Mouse (Mus musculus) adrenal gland, postnatal 14 days (tissue): ENCODE data around the gene Phrf1. TPM values are rescaled to one million over a fixed set of nuclear protein-coding genes. Genes with fewer than 3 reads are reported as not detected.

Source experiments
- DNase-seq: peaks from one replicate; pipeline ENCODE4 v3.0.0; 2021; ENCODE audit warnings: mixed read lengths
- microRNA-seq, 2 experiments: library from miRNA; unstranded; fragments of <30 nt; microRNA quantifications; one replicate each; pipeline ENCODE4 v1.2.0; 2021
- total RNA-seq: library from RNA; stranded (reverse); gene quantifications from 2 replicates; pipeline ENCODE4 v1.2.3, GENCODE M21; 2021

Gene Phrf1
- total RNA-seq, 1 experiment from 2014 or later: 80.2 TPM

GRCm38 (mm10) chr7:141293852-141294471 is 65.4 kb downstream of the Phrf1 start:
- peak; percentile 70 for DNase-seq

DNA sequence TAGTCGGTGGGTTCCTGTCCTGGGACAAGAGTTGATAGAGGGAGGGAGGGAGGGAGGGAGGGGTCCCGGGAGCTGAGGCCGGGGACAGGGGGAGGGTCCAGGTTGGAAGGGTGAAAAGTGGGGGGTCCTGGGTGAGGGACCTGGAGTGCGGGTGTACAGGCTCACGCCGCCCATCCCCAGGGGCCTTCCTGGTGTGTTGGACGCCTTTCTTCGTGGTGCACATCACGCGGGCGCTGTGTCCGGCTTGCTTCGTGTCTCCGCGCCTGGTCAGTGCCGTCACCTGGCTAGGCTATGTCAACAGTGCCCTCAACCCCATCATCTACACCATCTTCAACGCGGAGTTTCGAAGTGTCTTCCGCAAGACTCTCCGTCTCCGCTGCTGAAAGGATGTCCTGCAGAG is 65.9 kb downstream of the Phrf1 start:
- DNase-seq: no peak

- DNase-seq: no peak
Measured at GRCm38 (mm10) chr7:141297926-141298650, 69.5 kb downstream of the Phrf1 start.

- no peak for DNase-seq
Measured at GRCm38 (mm10) chr7:141299175-141299574, 70.6 kb downstream of the Phrf1 start.

DNA sequence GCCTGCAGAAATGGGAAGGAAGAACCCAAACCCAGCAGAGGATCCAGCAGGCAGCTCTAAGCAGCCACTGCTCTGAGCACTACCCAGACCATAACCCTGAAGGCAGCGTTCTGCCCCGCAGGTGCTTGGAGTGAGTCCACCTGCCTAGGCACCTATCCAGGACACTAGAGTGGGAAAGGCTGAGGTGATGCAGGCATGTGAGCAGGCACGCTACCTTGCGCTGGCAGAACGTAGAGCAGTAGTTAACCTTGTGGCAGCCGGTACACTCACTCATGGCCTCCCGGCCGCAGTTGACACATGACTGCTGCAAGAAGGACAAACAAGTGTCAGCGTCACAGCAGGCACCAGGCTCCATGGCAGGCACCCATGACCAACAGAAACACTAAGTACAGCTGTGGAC is 72.8 kb downstream of the Phrf1 start:
- peak; percentile 61 for DNase-seq

DNA sequence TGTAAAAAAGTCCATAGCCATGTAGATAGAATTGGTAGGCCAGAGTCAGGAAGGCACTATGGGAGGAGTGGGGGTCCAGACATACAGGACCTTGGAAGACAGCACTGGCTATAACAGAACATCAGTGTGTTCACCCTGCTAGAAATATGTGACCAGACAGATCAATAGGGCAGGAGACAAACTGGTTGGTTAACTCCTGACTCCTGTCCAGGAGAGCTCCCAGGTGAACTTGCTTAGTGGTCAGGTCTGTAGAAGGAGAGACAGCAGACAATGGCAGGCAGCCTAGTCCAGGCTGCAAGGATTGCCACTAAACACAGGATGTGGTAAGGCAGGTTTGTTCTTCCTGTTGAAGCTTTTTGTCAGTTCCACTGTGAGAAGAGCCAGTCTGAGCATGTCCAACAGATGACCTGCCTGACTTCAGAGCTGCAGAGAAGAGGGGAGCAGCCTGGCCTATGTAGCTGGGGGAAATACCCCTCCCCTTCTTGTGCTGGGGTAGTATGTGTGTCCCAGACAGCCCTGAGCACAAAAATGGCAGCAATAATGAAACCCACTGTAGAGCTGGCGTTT is 74.2 kb downstream of the Phrf1 start:
- DNase-seq: no peak

DNA sequence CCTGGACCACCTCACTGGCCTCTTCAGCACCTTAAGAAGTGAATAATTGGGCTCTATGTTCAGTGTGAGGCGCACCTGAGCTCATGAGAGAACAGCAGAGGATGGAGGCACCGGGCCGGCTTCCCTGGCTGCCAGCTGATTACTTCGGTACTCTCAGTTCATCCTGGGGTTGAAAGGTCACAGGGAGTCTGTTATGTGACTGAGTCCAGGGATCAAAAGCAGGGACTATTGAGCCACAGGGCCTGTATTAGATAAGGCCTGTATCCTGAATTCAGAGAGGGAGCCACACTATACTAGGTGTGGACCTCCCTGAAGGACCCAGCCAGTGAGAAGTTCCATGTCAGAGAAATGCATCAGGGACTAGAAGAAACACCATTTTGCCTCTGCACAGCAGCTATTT is 76.0 kb downstream of the Phrf1 start:
- no peak for DNase-seq

Small RNAs within 50 kb of the gene (microRNA-seq; reads per million reads assigned to microRNA genes)
- gene Mir210: 263 to 346 reads per million in 2 experiments

Other genes with a start within 250 kb of the Phrf1 start
- gene Ifitm3, start 218.0 kb upstream of the Phrf1 start, total RNA-seq: 124 and 169 TPM in 2 replicates
- 0.89 and 1.4 TPM in 2 replicates for gene Ifitm6, start 210.9 kb upstream of the Phrf1 start, total RNA-seq
- not detected in 2 replicates for gene Gm17387, start 199.7 kb upstream of the Phrf1 start, total RNA-seq
- gene B4galnt4, start 167.7 kb upstream of the Phrf1 start, total RNA-seq: 1.4 and 2.7 TPM in 2 replicates
- 0.96 and 3.5 TPM in 2 replicates for gene Pkp3, start 150.6 kb upstream of the Phrf1 start, total RNA-seq
- gene Sigirr, start 128.2 kb upstream of the Phrf1 start, total RNA-seq: 7.5 and 10.0 TPM in 2 replicates
- gene Ano9, start 111.0 kb upstream of the Phrf1 start, total RNA-seq: 0.22 and 0.38 TPM in 2 replicates
- gene Ptdss2, start 106.4 kb upstream of the Phrf1 start, total RNA-seq: 46.2 and 49.6 TPM in 2 replicates
- 186 and 200 TPM in 2 replicates for gene Rnh1, start 55.9 kb upstream of the Phrf1 start, total RNA-seq
- gene Hras, start 34.8 kb upstream of the Phrf1 start, total RNA-seq: 81.7 and 83.6 TPM in 2 replicates
- gene Lrrc56, start 34.6 kb upstream of the Phrf1 start, total RNA-seq: 7.6 and 9.6 TPM in 2 replicates
- 0.26 and 0.34 TPM in 2 replicates for gene Lmntd2, start 14.7 kb upstream of the Phrf1 start, total RNA-seq
- 4.9 and 5.2 TPM in 2 replicates for gene Rassf7, start 12.9 kb upstream of the Phrf1 start, total RNA-seq
- gene Irf7, start 37.7 kb downstream of the Phrf1 start, total RNA-seq: 5.2 and 7.7 TPM in 2 replicates
- 8.0 and 10.6 TPM in 2 replicates for gene Cdhr5, start 48.0 kb downstream of the Phrf1 start, total RNA-seq
- 2.3 and 3.2 TPM in 2 replicates for gene Sct, start 50.3 kb downstream of the Phrf1 start, total RNA-seq
- 1.1 and 2.3 TPM in 2 replicates for gene Drd4, start 63.2 kb downstream of the Phrf1 start, total RNA-seq
- 32.5 and 41.2 TPM in 2 replicates for gene Deaf1, start 98.9 kb downstream of the Phrf1 start, total RNA-seq
- 22.9 and 25.6 TPM in 2 replicates for gene Tmem80, start 99.0 kb downstream of the Phrf1 start, total RNA-seq
- 5.1 and 5.5 TPM in 2 replicates for gene Eps8l2, start 110.1 kb downstream of the Phrf1 start, total RNA-seq
- 479 and 481 TPM in 2 replicates for gene Taldo1, start 163.4 kb downstream of the Phrf1 start, total RNA-seq
- 22.5 and 36.2 TPM in 2 replicates for gene Gatd1, start 185.4 kb downstream of the Phrf1 start, total RNA-seq
- gene Cend1, start 200.7 kb downstream of the Phrf1 start, total RNA-seq: 1.0 and 3.6 TPM in 2 replicates
- 87.0 and 91.0 TPM in 2 replicates for gene Slc25a22, start 209.1 kb downstream of the Phrf1 start, total RNA-seq
- gene Pidd1, start 215.2 kb downstream of the Phrf1 start, total RNA-seq: 3.5 and 5.9 TPM in 2 replicates
- 908 and 1,128 TPM in 2 replicates for gene Rplp2, start 218.6 kb downstream of the Phrf1 start, total RNA-seq
- gene Pnpla2, start 226.4 kb downstream of the Phrf1 start, total RNA-seq: 1,289 and 1,648 TPM in 2 replicates
- 14.2 and 23.2 TPM in 2 replicates for gene Cracr2b, start 232.3 kb downstream of the Phrf1 start, total RNA-seq
- gene Cd151, start 238.6 kb downstream of the Phrf1 start, total RNA-seq: 199 and 204 TPM in 2 replicates
- gene Polr2l, start 246.3 kb downstream of the Phrf1 start, total RNA-seq: 74.5 TPM in 2 replicates
- 49.4 and 58.4 TPM in 2 replicates for gene Tspan4, start 246.5 kb downstream of the Phrf1 start, total RNA-seq